Mouse (Mus musculus) layer of hippocampus, adult 6 months (tissue): ENCODE results near the gene Tcte1. TPM values are rescaled to one million over a fixed set of nuclear protein-coding genes. Genes with fewer than 3 reads are reported as not detected.

Experiments used
- long read RNA-seq, 2 experiments: library from polyadenylated mRNA; unstranded; transcript quantifications; one replicate each; pipeline ENCODE4 v2.0.0; 2019 to 2020
- polyA plus RNA-seq: library from polyadenylated mRNA; unstranded; fragments of <200 nt; fragmentation: Nextera tagmentation; gene quantifications from 2 replicates; pipeline ENCODE4 v1.2.3, GENCODE M21; 2021

Tcte1 gene
- polyA plus RNA-seq, result 9.9 and 10.8 TPM in 2 replicates
- long read RNA-seq, experiment 1, partial matches to known transcripts, result 0 of 50 reads
- long read RNA-seq, experiment 1, other reads (novel, unspliced or antisense), result 50 of 50 reads
- long read RNA-seq, experiment 2, partial matches to known transcripts, result 2 of 8 reads
- long read RNA-seq, experiment 2, other reads (novel, unspliced or antisense), result 6 of 8 reads

DNA sequence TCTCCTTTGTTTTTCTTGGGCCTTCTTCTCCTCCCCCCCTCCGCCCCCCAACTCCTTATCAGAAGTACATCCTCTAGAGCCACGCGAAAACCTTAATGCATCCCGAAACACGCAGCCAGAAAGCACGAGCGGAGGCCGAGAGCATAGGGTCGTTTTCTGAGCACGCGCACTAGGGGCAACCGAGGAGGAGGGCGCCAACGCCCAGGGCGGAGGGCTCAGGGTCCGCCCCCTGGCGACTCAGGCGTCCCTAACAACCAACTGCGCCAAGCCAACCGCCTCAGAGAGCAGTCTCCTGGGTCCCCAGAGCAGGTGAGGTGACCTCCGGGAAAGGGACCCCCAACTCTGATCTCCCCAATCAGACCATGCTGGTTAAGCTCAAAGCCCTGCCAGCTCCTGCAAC, at the start of gene Tcte1:
TSS of gene Tcte1 (plus strand) at position 172 of the 400 bp plus-strand sequence.

DNA sequence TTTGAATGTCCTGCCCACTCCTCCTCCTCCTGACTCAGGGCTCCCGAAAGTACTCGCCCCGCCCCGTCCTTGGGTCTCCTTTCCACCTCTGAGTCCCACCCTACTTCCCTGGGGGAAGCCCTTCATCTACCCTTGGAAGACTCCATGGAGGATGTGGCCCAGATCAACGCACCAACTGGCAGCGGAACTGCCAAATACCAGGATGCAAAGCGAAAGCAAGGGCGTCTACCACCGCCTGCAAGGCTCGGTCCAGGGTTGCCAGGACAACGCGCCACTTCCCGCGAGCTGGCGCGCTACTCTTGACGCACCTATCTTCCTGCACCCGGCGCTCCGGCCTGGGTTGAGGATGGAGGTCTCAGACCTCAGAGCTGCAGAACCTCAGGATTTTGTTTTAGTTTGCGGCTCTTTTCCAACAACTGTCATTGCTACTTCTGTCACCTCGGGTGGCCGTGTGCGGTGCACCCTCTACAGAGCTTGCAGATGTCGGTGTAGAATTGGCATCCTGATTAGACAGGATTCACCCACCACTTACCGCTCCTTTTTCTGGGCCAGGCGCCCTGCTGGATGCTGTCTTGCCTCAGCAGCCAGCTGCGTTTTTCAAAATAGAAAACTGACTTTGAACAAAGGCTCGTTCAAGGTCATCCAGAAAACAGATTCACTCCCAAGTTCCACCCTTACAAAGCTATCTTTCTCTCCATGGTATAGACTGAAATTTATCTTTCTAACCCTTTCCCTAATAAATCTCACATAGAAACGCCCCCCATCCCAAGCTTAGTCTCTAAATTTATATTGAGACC, 48.4 kb upstream of the Tcte1 start, which contains the start of gene Spats1:
TSS of gene Spats1 (minus strand) at position 747 of the 797 bp plus-strand sequence.

DNA sequence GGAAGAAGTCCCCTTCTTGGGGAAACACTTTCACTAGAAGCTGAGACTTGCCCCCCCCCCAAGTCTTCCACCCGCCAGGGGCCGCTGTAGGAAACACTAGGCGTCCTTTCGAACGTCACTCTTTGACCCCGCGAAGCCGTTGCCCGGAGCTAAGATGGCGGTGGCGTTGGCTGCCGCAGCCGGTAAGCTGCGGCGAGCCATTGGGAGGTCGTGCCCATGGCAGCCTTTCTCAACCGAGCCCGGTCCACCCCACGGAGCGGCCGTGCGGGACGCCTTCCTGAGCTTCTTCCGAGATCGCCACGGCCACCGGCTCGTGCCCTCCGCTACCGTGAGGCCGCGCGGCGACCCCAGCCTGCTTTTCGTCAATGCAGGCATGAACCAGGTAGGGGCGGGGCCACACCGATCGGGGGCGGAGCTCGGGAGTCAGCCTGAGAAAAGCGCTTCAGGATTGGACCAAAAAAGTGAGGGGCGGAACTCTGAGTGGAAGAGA, 16.5 kb upstream of the Tcte1 start, which contains the start of gene Aars2:
TSS of gene Aars2 (plus strand) at position 142 of the 490 bp plus-strand sequence.

DNA sequence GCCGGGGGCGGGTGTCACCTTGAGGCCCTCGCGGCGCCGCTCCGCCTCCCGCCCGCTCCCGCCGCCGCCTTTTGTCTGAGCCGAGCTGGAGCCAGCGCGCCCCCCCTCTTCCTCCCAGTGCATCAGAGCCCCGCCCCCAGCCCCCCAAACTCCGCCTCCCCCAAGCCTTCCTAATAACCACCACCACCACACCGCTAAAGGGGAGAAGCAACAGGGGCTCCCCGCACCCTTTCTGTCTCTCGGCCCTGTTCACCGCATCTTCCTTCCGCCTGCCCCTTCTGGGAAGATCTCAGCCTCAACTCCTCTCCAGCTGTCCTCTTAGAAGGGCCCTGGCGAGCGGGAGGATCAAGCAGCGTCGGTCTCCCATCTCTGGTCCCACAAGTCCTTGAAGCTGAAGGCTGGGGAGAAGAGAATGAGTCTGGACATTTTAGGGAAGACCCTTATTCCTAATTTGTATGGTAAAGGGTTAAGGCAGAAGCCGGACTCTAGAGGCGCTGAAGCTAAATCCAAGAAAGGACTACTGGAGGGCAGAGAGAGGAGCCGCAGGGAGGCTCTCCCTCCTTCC, 26.5 kb downstream of the Tcte1 start, which contains the start of gene Tmem151b:
TSS of gene Tmem151b (minus strand) at position 61 of the 565 bp plus-strand sequence.

DNA sequence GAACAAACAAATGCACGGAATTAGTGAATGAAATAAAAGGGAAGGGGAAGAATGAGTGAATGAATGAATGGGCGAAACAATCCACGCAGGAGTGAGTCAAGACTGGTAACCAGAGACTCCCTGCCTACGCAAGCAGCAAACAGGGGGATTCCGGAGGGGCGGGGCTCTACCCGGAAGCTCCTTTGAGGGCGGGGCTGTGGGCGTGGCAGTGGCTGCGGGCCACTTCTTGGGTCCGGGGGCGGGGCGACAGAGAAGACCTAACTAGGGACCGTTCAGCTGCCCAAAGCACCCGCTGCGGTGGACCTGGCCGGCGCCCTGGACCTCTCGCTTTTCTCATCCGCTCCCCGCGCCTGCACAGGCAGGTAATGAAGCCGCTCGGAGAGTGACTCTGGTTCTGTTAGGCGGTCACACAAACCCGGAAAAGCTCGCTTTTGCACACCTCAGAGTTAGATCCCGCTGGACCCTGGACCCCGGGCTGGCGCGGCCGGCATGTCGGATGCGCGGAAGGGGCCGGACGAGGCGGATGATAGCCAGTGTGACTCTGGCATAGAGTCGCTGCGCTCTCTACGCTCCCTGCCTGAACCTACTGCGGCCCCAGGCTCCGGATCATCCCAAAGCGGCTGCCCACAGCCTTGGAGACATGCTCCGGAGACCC, 32.3 kb downstream of the Tcte1 start, which contains the start of gene Nfkbie:
TSS of gene Nfkbie (plus strand) at position 252 of the 655 bp plus-strand sequence.

DNA sequence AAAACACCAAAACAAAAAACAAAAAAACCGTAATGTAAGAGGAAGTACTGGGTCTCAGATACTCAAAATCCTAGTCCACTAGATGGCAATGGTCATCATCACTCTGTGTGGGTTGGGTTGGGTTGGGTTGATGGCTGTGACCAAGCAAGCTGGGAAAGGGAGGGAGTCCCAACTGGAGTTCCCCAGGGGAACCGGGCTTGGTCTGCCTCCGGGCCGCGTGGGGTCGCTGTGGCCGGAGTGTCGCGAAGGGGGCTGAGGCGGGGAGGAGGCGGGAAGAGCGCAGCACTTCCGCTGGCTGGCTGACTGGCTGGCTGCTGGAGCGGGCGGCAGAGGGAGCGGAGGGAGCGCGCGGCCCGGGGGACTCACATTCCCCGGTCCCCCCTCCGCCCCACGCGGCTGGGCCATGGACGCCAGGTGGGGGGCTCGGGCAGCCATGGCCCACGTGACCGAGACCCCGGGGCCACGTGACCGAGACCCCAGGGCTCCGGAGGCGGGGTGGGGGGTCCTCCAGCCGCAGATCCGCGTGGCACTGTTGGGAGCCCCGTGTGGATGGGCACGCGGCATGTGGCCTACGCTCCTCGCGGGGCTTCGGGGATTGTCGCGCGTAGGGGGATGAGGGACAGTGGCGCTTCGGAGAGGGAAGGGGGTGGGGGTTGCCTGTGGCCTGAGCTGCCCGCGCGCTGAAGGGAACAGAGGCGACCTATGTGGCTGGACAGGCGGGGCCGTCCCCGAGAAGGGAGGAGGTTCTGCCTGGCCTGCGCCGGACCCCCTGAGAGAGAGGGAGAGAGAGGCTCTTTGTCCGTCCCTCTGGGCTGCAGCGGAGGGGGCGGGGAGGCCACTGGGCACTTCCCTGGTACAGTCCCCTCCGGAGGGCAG, 40.7 kb downstream of the Tcte1 start, which contains the start of gene Slc35b2:
TSS of gene Slc35b2 (plus strand) at position 220 of the 876 bp plus-strand sequence.

DNA sequence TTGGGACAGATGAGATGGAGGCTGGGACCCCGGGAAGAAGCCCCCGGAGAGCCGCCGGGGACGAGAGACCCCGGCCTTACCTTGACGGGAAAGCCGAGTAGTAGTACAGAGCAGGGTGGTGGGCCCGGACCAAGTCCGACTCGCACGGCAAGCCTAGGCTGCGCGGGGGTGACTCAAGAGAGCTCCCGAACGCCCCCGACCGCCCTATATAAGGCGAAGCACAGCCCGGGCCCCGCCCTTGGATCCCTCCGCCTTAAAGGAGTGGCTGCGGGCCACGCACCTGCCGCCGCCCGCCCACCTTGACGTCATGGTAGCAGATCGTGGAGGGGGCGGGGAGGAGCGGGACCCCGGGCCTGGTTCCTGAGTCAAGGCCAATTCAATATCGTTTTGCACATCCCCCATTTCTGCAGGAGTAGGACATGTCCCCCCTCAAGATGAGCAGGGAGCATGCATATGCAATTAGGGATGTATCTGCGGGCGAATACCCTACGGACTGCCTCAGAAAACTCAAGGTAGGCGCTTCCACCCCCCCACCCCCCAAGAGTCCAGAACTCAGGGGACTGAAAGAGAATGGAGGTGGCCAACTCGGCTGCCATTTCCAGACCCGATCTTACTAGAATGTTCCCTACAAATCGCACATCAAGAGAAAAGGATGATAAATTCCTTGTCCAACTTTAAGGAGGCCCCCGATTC, 50.0 kb downstream of the Tcte1 start, which contains the start of gene Hsp90ab1:
TSS of gene Hsp90ab1 (minus strand) at position 185 of the 693 bp plus-strand sequence.

Other genes starting within 250 kb of the Tcte1 start
- gene Cdc5l, start 89.7 kb upstream of the Tcte1 start, polyA plus RNA-seq, result 18.6 and 19.0 TPM in 2 replicates
- 5.1 and 6.3 TPM in 2 replicates for gene Spats1, start 48.0 kb upstream of the Tcte1 start, polyA plus RNA-seq
- 12.8 and 12.9 TPM in 2 replicates for gene Aars2, start 16.6 kb upstream of the Tcte1 start, polyA plus RNA-seq
- gene Tmem151b, start 26.2 kb downstream of the Tcte1 start, polyA plus RNA-seq, result 18.5 and 20.3 TPM in 2 replicates
- gene Nfkbie, start 32.3 kb downstream of the Tcte1 start, polyA plus RNA-seq, result 1.6 and 1.8 TPM in 2 replicates
- 83.8 and 87.7 TPM in 2 replicates for gene Slc35b2, start 40.4 kb downstream of the Tcte1 start, polyA plus RNA-seq
- gene Hsp90ab1, start 49.8 kb downstream of the Tcte1 start, polyA plus RNA-seq, result 3,458 and 3,875 TPM in 2 replicates
- gene Slc29a1, start 76.2 kb downstream of the Tcte1 start, polyA plus RNA-seq, result 26.0 and 26.3 TPM in 2 replicates
- gene Mymx, start 78.7 kb downstream of the Tcte1 start, polyA plus RNA-seq, result not detected in 2 replicates
- 0.05 TPM in 1 of 2 replicates, not detected in the other for gene Capn11, start 135.9 kb downstream of the Tcte1 start, polyA plus RNA-seq
- gene Mrpl14, start 162.9 kb downstream of the Tcte1 start, polyA plus RNA-seq, result 155 TPM in 2 replicates
- 61.9 and 72.1 TPM in 2 replicates for gene Tmem63b, start 163.5 kb downstream of the Tcte1 start, polyA plus RNA-seq
- gene 1600014C23Rik, start 210.4 kb downstream of the Tcte1 start, polyA plus RNA-seq, result 0.64 and 0.90 TPM in 2 replicates